Mouse (Mus musculus) intestine, embryonic 16.5 days (tissue): Measurements from ENCODE around the gene Ptpn14. TPM values are rescaled to one million over a fixed set of nuclear protein-coding genes. Genes with fewer than 3 reads are reported as not detected.

Experiments
- ATAC-seq: fragments of 200-750 bp; cut with Nextera tagmentation; 2 replicates; pipeline ENCODE4 v1.8.0; 2017; ENCODE audit warnings: moderate TSS enrichment, moderate library complexity
- H3K27ac ChIP-seq: fragments of 300-500 bp; sonication (generic); 2 replicates; pipeline ENCODE4 v1.5.1; 2014; ENCODE audit warnings: mild to moderate bottlenecking, low read length
- H3K27me3 ChIP-seq: fragments of 300-500 bp; sonication (generic); replicated peaks from 2 replicates; pipeline ENCODE4 v1.6.1; 2014; ENCODE audit warnings: low read length, control low read depth, mixed read lengths; ENCODE audit not compliant: control insufficient read depth, insufficient read depth
- H3K36me3 ChIP-seq: fragments of 300-500 bp; sonication (generic); 2 replicates; pipeline ENCODE4 v1.6.1; 2014; ENCODE audit warnings: low read length, control low read depth; ENCODE audit not compliant: control insufficient read depth, insufficient read depth
- H3K4me1 ChIP-seq: fragments of 300-500 bp; sonication (generic); 2 replicates; pipeline ENCODE4 v1.6.1; 2014; ENCODE audit warnings: low read length, control low read depth, mixed read lengths; ENCODE audit not compliant: control insufficient read depth, insufficient read depth
- H3K4me2 ChIP-seq: fragments of 300-500 bp; sonication (generic); 2 replicates; pipeline ENCODE4 v1.6.1; 2014; ENCODE audit warnings: low read depth, low read length, control low read depth
- H3K4me3 ChIP-seq: fragments of 300-500 bp; sonication (generic); 2 replicates; pipeline ENCODE4 v1.5.1; 2014; ENCODE audit warnings: mild to moderate bottlenecking, low read length
- H3K9ac ChIP-seq: fragments of 300-500 bp; sonication (generic); 2 replicates; pipeline ENCODE4 v1.6.1; 2014; ENCODE audit warnings: low read depth, low read length
- H3K9me3 ChIP-seq: fragments of 300-500 bp; sonication (generic); 2 replicates; pipeline ENCODE4 v1.6.1; 2016; ENCODE audit warnings: low read length, control low read depth; ENCODE audit not compliant: control insufficient read depth
- WGBS: fragments of 180-500 bp; shearing (Covaris S2); extraction: QIAGEN DNeasy Blood & Tissue Kit; methylation state at CpG from one replicate; pipeline ENCODE4 v1.1.7; 2014; 5-methylcytosine and 5-hydroxymethylcytosine counted together
- polyA plus RNA-seq: library from polyadenylated mRNA; unstranded; fragments of >200 nt; fragmentation: Nextera tagmentation; extraction: Ambion mirVana; gene quantifications from 2 replicates; pipeline ENCODE4 v1.2.1, GENCODE M21; 2015

The Ptpn14 gene
- polyA plus RNA-seq, 1 experiment from 2014 or later: 4.0 TPM

GRCm38 (mm10) chr1:189921818-189922592 is 193.9 kb downstream of the Ptpn14 start, which contains the start of gene Smyd2:
Gene Smyd2, minus strand, starts transcription at chr1:189922363.
- ATAC-seq: peak; percentile 96
- Histone ChIP-seq H3K9me3 (no peaks in the 10 kb centered on the region), H3K4me3 (peak within 1 kb of the TSS; percentile 90), H3K27ac (peak within 1 kb of the TSS; percentile 68), H3K27me3 (no peaks in the 10 kb centered on the region), H3K9ac (peak within 1 kb of the TSS; percentile 90), H3K4me1 (peaks cover 11% of the 10 kb centered on the region), H3K4me2 (peak within 1 kb of the TSS; percentile 93), H3K36me3 (no peaks in the 10 kb centered on the region)
- 0% methylated on average over 81 of the region's 90 CpGs for WGBS

- no peaks in the 10 kb centered on the region for H3K9me3 ChIP-seq
- H3K27me3 ChIP-seq: no peaks in the 10 kb centered on the region
- H3K4me3 ChIP-seq: peak overlapping the region; percentile 90
- 18% methylated on average over 9 of the region's 9 CpGs for WGBS
- H3K4me1 ChIP-seq: peaks cover 11% of the 10 kb centered on the region
- no peaks in the 10 kb centered on the region for H3K36me3 ChIP-seq
- H3K4me2 ChIP-seq: peak overlapping the region; percentile 93
- ATAC-seq: peak; percentile 39
- H3K27ac ChIP-seq: peak overlapping the region; percentile 57; the same call in 1 of the 2 replicates
- H3K9ac ChIP-seq: peak overlapping the region; percentile 90
Measured at GRCm38 (mm10) chr1:189922721-189923120, 194.7 kb downstream of the Ptpn14 start.

GRCm38 (mm10) chr1:189923157-189923556 is 195.1 kb downstream of the Ptpn14 start:
- Histone ChIP-seq H3K4me3 (no peak overlapping the region), H3K9me3 (no peaks in the 10 kb centered on the region), H3K27ac (no peak overlapping the region), H3K4me2 (no peak overlapping the region), H3K36me3 (no peaks in the 10 kb centered on the region), H3K4me1 (peaks cover 11% of the 10 kb centered on the region), H3K9ac (no peak overlapping the region), H3K27me3 (no peaks in the 10 kb centered on the region)
- 85% methylated on average over 4 of the region's 4 CpGs for WGBS
- no peak for ATAC-seq

- H3K4me3 ChIP-seq: no peak overlapping the region
- no peak for ATAC-seq
- H3K9me3 ChIP-seq: no peaks in the 10 kb centered on the region
- H3K4me1 ChIP-seq: peaks cover 11% of the 10 kb centered on the region
- WGBS: 76% methylated on average over 22 of the region's 22 CpGs
- no peak overlapping the region for H3K4me2 ChIP-seq
- H3K27ac ChIP-seq: no peak overlapping the region
- H3K36me3 ChIP-seq: no peaks in the 10 kb centered on the region
- H3K9ac ChIP-seq: no peak overlapping the region
- H3K27me3 ChIP-seq: no peaks in the 10 kb centered on the region
Measured at GRCm38 (mm10) chr1:189923871-189924568, 196.0 kb downstream of the Ptpn14 start.

- Histone ChIP-seq H3K4me3 (no peak overlapping the region), H3K4me1 (peaks cover 3% of the 10 kb centered on the region), H3K36me3 (no peaks in the 10 kb centered on the region), H3K9ac (no peak overlapping the region), H3K4me2 (no peak overlapping the region), H3K27me3 (no peaks in the 10 kb centered on the region), H3K27ac (no peak overlapping the region), H3K9me3 (no peaks in the 10 kb centered on the region)
- ATAC-seq: no peak
- 76% methylated on average over 8 of the region's 8 CpGs for WGBS
Measured at GRCm38 (mm10) chr1:189926279-189926678, 198.2 kb downstream of the Ptpn14 start.

Other genes with a start within 250 kb of the Ptpn14 start
- 45.1 and 54.7 TPM in 2 replicates for gene Cenpf, start 40.2 kb upstream of the Ptpn14 start, polyA plus RNA-seq
- gene Smyd2, start 194.1 kb downstream of the Ptpn14 start, polyA plus RNA-seq: 97.4 and 106 TPM in 2 replicates